Mouse (Mus musculus) CD4-positive naive resting alpha-beta T cell, adult 57 days (primary cell): ENCODE measurements around the gene Gdap2. TPM values are rescaled to one million over a fixed set of nuclear protein-coding genes. Genes with fewer than 3 reads are reported as not detected.

Experiments used
- total RNA-seq: library from RNA; stranded (reverse); gene quantifications from one replicate; pipeline ENCODE4 v1.2.4, GENCODE M21; 2023

The Gdap2 gene
- total RNA-seq = 26.7 TPM

DNA sequence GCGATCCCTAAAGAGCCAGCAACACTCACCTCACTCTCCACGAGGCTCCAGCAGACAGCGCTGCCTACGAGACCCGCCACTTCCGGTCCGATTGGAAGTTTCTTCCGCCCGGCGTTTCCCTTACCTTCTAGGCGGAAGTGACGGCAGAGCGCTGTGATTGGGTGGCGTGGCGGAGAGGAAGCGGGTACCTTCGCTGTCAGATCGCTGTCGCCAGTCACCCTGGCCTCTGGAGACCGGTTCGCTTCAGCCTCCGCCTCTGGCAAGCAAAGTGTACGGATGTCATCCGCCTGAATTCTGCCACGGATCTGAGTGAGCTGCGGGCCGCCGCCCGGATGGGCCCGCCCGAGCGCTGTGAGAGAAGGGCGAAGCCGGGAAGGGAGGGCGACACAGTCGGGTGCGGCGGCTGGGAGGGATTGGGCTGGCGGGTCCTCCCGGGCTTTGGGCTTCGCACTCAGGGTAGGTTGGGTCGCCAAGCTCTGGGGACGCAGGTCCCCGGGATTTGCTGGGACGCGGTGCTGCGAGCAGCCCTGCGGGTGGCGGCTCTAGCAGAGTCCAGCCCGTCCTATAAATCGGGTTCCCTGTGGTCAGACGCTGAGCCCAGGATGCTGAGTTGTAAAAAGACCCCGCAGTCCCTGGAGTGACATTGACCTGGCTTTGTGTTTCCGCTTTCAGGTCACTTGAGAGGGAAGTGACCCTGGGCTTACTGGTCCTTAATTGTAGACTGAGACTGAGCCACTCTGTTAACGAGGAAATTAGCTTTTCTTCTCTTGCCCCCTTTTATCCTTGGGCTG is at the start of gene Gdap2, which contains the start of gene Wdr3:
Gdap2 (plus strand) TSS at position 67 of the 791 bp plus-strand sequence.
Wdr3 (minus strand) TSS at position 93 of the 791 bp plus-strand sequence.

Other genes starting within 250 kb of the Gdap2 start
- gene Wdr3, start within 50 bp of the Gdap2 start, total RNA-seq = 48.1 TPM